Mouse (Mus musculus) forebrain, embryonic 16.5 days (tissue): ENCODE data around the gene Hsdl2. TPM values are rescaled to one million over a fixed set of nuclear protein-coding genes. Genes with fewer than 3 reads are reported as not detected.

Experiments
- ATAC-seq: fragments of 200-750 bp; cut with Nextera tagmentation; 2 replicates; pipeline ENCODE4 v1.8.0; 2017; ENCODE audit warnings: mild to moderate bottlenecking, moderate library complexity
- H3K27ac ChIP-seq: fragments of 300-500 bp; sonication (generic); 2 replicates; pipeline ENCODE4 v1.5.1; 2014; ENCODE audit warnings: low read length, control low read depth
- H3K27me3 ChIP-seq: fragments of 300-500 bp; sonication (generic); replicated peaks from 2 replicates; pipeline ENCODE4 v1.6.1; 2014; ENCODE audit warnings: low read length; ENCODE audit not compliant: control insufficient read depth, insufficient read depth
- H3K36me3 ChIP-seq: fragments of 300-500 bp; sonication (generic); 2 replicates; pipeline ENCODE4 v1.6.1; 2014; ENCODE audit not compliant: control insufficient read depth, insufficient read depth
- H3K4me1 ChIP-seq: fragments of 300-500 bp; sonication (generic); replicated peaks from 2 replicates; pipeline ENCODE4 v1.6.1; 2014; ENCODE audit warnings: low read length; ENCODE audit not compliant: control insufficient read depth, insufficient read depth
- H3K4me2 ChIP-seq: fragments of 300-500 bp; sonication (generic); 2 replicates; pipeline ENCODE4 v1.6.1; 2014; ENCODE audit warnings: mild to moderate bottlenecking, low read length, control low read depth
- H3K4me3 ChIP-seq: fragments of 300-500 bp; sonication (generic); replicated peaks from 2 replicates; pipeline ENCODE4 v1.5.1; 2014; ENCODE audit warnings: mild to moderate bottlenecking, low read length, control low read depth
- H3K9ac ChIP-seq: fragments of 300-500 bp; sonication (generic); replicated peaks from 2 replicates; pipeline ENCODE4 v1.6.1; 2014; ENCODE audit warnings: low read depth, low read length, control low read depth
- H3K9me3 ChIP-seq: fragments of 300-500 bp; sonication (generic); 2 replicates; pipeline ENCODE4 v1.6.1; 2016; ENCODE audit warnings: low read length; ENCODE audit not compliant: control insufficient read depth
- WGBS: fragments of 180-500 bp; shearing (Covaris S2); extraction: QIAGEN DNeasy Blood & Tissue Kit; methylation state at CpG from one replicate; pipeline ENCODE4 v1.1.7; 2014; 5-methylcytosine and 5-hydroxymethylcytosine counted together
- polyA plus RNA-seq: library from polyadenylated mRNA; unstranded; fragments of >200 nt; fragmentation: Nextera tagmentation; extraction: Ambion mirVana; gene quantifications from 2 replicates; pipeline ENCODE4 v1.2.1, GENCODE M21; 2015

Gene Hsdl2
- polyA plus RNA-seq, 1 experiment from 2014 or later = 19.5 TPM

- no peaks in the 10 kb centered on the region for H3K36me3 ChIP-seq
- H3K9ac ChIP-seq = peak overlapping the region; percentile 70
- H3K27ac ChIP-seq = peak overlapping the region; percentile 89
- no peaks in the 10 kb centered on the region for H3K9me3 ChIP-seq
- H3K4me3 ChIP-seq = peak overlapping the region; percentile 76
- peak overlapping the region; percentile 68 for H3K4me2 ChIP-seq
- H3K4me1 ChIP-seq = peaks cover 7% of the 10 kb centered on the region
- ATAC-seq = peak; percentile 59
- no peaks in the 10 kb centered on the region for H3K27me3 ChIP-seq
- under 1% methylated on average over 23 of the region's 23 CpGs for WGBS
These were observed 675 bp upstream of the Hsdl2 start for GRCm38 (mm10) chr4:59580495-59581281.

DNA sequence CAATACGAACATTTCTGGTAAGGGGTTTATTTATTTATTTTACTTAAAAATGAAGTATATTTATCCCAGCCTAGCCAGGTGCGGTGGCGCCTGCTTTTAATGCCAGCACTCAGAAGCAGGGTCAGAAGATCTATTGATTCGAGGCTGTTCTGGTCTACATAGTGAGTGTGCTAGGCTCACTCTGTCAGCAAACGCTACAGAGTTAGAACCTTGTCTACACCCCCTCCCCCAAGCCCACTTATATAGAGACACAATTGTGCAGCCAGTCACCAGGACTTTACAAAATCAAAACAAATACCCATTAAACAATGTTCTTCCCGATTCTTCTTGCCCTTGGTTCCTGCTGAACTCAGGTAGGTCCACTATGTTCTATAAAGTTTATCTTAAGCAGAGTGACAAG is 823 bp downstream of the Hsdl2 start:
- Histone ChIP-seq H3K9ac (no peak overlapping the region), H3K4me1 (peaks cover 7% of the 10 kb centered on the region), H3K27me3 (no peaks in the 10 kb centered on the region), H3K9me3 (no peaks in the 10 kb centered on the region), H3K4me2 (peak overlapping the region; percentile 68), H3K36me3 (no peaks in the 10 kb centered on the region), H3K4me3 (peak overlapping the region; percentile 76), H3K27ac (no peak overlapping the region)
- ATAC-seq = no peak
- 18% methylated on average over 6 of the region's 6 CpGs for WGBS

GRCm38 (mm10) chr4:59585097-59585496 is 3.7 kb downstream of the Hsdl2 start:
- WGBS = 85% methylated on average over 5 of the region's 5 CpGs
- Histone ChIP-seq H3K27me3 (no peaks in the 10 kb centered on the region), H3K4me2 (no peak overlapping the region), H3K36me3 (no peaks in the 10 kb centered on the region), H3K27ac (no peak overlapping the region), H3K4me3 (no peak overlapping the region), H3K9ac (no peak overlapping the region), H3K4me1 (peaks cover 6% of the 10 kb centered on the region), H3K9me3 (no peaks in the 10 kb centered on the region)
- no peak for ATAC-seq

DNA sequence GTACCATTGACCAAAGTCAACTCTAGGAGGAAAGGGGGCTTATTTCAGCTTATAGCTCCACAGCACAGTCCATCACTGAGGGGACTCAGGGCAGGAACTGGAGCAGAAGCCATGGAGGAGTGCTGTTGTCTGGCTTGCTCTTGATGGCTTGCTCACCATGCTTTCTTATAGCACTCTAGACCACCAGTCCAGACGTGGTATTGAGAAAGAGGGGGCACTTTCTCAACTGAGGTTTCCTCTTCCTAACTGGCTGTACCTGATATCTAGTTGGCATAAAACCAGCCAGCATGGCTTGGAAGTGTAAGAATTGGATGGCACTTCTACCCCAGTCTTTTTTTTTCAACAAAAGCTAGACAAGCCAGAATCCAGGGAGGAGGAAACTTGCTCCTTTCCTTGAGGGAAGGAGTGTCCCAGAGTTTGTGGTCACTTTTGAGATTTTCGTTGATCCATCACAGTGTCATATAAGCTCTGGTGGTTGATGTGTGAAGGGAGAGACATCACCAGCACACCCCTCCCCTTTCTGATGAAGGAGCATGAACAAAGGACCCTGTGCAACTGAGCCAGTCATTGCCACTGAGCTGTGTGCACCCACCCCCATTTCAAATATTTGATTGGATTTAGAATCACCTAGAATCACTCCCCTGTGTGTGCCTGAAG is 6.0 kb downstream of the Hsdl2 start:
- Histone ChIP-seq H3K27me3 (no peaks in the 10 kb centered on the region), H3K4me3 (no peak overlapping the region), H3K36me3 (no peaks in the 10 kb centered on the region), H3K9ac (no peak overlapping the region), H3K9me3 (no peaks in the 10 kb centered on the region), H3K4me2 (no peak overlapping the region), H3K4me1 (no peaks in the 10 kb centered on the region), H3K27ac (no peak overlapping the region)
- WGBS = 83% methylated on average over 2 of the region's 2 CpGs
- no peak for ATAC-seq

DNA sequence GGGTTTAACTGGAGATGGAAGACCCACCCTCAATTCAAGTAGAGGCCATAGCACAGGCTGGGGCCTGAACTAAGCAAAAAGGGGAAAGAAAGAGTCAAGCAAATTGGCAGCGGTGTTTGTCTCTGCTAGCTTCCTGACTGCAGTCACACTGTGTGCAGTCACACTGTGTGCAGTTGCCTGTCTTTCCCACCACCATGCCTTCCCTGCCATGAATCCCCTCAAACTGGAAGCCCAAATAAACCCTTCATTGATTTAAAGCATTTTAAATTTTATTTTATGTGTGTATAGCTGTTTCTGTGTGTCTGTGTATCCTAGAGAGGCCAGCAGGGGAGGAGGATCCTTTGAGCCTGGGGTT is 6.5 kb downstream of the Hsdl2 start:
- ATAC-seq = no peak
- Histone ChIP-seq H3K4me1 (no peaks in the 10 kb centered on the region), H3K27me3 (no peaks in the 10 kb centered on the region), H3K9ac (no peak overlapping the region), H3K9me3 (no peaks in the 10 kb centered on the region), H3K4me3 (no peak overlapping the region), H3K36me3 (no peaks in the 10 kb centered on the region), H3K27ac (no peak overlapping the region), H3K4me2 (no peak overlapping the region)
- WGBS = 95% methylated on average over 1 of the region's 1 CpGs

DNA sequence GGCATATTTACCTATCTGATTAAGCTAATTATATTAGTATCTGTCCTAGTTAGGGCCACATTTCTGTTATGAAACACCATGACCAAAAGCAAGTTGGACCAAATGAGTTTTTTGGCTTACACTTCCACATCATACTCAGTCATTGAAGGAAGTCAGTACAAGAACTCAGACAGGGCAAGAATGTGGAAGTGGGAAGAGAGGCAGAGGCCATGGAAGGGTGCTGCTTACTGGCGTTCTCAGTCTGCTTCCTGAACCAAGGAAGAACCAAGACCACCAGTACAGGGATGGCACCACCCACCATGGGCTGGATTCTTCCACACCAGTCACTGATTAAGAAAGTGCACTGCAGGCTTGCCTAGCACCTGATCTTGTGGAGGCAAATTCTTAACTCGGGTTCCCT is 13.3 kb downstream of the Hsdl2 start:
- H3K9me3 ChIP-seq = no peaks in the 10 kb centered on the region
- no peak for ATAC-seq
- H3K4me1 ChIP-seq = no peaks in the 10 kb centered on the region
- no peaks in the 10 kb centered on the region for H3K27me3 ChIP-seq
- H3K4me2 ChIP-seq = no peak overlapping the region
- H3K4me3 ChIP-seq = no peak overlapping the region
- peaks cover 3% of the 10 kb centered on the region; the same call in 1 of the 2 replicates for H3K36me3 ChIP-seq
- 66% methylated on average over 2 of the region's 2 CpGs for WGBS
- H3K27ac ChIP-seq = no peak overlapping the region
- no peak overlapping the region for H3K9ac ChIP-seq

DNA sequence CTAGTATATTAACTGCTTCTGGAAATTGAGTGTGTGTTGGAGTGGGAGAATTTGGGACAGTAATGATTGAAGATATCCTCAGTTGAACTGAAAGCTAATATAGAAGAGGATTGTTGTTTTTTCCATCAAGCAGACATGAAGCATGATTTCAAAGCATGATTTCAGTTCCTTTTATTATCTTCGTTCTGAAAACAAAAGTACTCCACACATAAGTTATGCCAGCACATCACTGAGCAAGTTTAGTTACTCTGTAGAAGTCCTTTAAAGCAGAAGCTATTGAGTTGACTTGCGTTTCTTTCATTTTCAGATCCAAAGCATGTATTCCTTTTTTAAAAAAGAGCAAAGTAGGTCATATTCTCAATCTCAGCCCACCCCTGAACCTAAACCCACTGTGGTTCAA is 15.2 kb downstream of the Hsdl2 start:
- H3K36me3 ChIP-seq = peaks cover 3% of the 10 kb centered on the region; the same call in 1 of the 2 replicates
- H3K27me3 ChIP-seq = no peaks in the 10 kb centered on the region
- H3K4me1 ChIP-seq = no peaks in the 10 kb centered on the region
- WGBS = 83% methylated on average over 2 of the region's 2 CpGs
- H3K9ac ChIP-seq = no peak overlapping the region
- H3K4me2 ChIP-seq = no peak overlapping the region
- H3K27ac ChIP-seq = no peak overlapping the region
- ATAC-seq = no peak
- H3K9me3 ChIP-seq = no peaks in the 10 kb centered on the region
- no peak overlapping the region for H3K4me3 ChIP-seq

GRCm38 (mm10) chr4:59602704-59603103 is 21.3 kb downstream of the Hsdl2 start:
- Histone ChIP-seq H3K9ac (no peak overlapping the region), H3K36me3 (no peaks in the 10 kb centered on the region), H3K27ac (no peak overlapping the region), H3K4me3 (no peak overlapping the region), H3K27me3 (no peaks in the 10 kb centered on the region), H3K9me3 (no peaks in the 10 kb centered on the region), H3K4me2 (no peak overlapping the region), H3K4me1 (no peaks in the 10 kb centered on the region)
- no peak for ATAC-seq
- 89% methylated on average over 4 of the region's 4 CpGs for WGBS

GRCm38 (mm10) chr4:59604892-59605291 is 23.5 kb downstream of the Hsdl2 start:
- Histone ChIP-seq H3K27ac (no peak overlapping the region), H3K36me3 (no peaks in the 10 kb centered on the region), H3K4me1 (no peaks in the 10 kb centered on the region), H3K9me3 (no peaks in the 10 kb centered on the region), H3K9ac (no peak overlapping the region), H3K4me3 (no peak overlapping the region), H3K4me2 (no peak overlapping the region), H3K27me3 (no peaks in the 10 kb centered on the region)
- no peak for ATAC-seq
- 73% methylated on average over 3 of the region's 3 CpGs for WGBS
